In the genomic region with DNA sequence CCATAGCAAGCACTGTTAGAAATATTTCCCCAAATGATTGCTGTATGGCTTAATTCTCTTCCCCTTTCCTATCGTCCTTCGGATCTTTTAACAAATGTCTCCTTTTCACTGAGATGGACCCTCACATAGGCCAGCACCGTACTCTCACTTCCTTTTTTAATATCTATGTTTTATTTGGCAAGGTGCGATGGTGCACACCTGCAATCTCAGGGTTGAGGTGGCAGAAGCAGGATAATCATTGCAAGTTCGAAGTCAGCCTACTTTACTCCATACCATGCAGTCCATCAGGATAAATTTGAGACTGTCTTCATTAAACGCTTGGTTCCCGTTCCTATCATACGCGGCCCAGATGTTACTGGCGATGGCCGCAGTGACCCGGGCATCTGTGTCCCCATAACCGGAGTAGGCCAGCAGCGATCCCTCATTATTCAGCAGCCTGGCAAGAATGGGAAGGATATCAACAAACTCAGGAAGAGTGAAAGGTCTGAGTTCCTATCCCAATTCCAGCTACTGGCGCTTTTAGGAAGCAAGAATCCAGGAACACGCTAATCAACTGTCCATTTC, we compare ENCODE assay signal across 9 mouse cellular contexts. TPM values are rescaled to one million over a fixed set of nuclear protein-coding genes. Genes with fewer than 3 reads are reported as not detected.
DNase-seq lines count a peak whose midpoint lies in the region; ATAC-seq and TF ChIP-seq lines count a peak whose summit lies in the region.
"Had no signal": no experiment of that assay in that cellular context is flagged by ENCODE, and none has a peak within 500 bp of the region (broad histone marks: within the 10 kb centered on the region; RNA-seq: fewer than 3 reads in every experiment).

No protein-coding gene starts in this region.

- intact Hi-C loops in heart, postnatal 36 days (cut with DNase I), result loop anchor here (2.0 to 10.0 kb wide), 3 partner anchors 21 to 1703 kb away; partner anchors contain the start of gene Crtc2

- H3K4me1 ChIP-seq in heart, embryonic 14.5 days (ENCODE audit: control insufficient read depth in 2 of 2, insufficient read depth in 2 of 2, low read length in 2 of 2), result peaks cover 4 to 20% of the 10 kb centered on the region in 2 experiments
- H3K4me1 ChIP-seq in ES-E14 (ENCODE audit: control insufficient read depth in 2 of 2, insufficient read depth in 2 of 2, low read length in 2 of 2, poor library complexity in 1 of 2), result peaks cover 0 to 33% of the 10 kb centered on the region in 2 experiments; a peak in 3 of 4 replicates
- peaks cover 28% of the 10 kb centered on the region for H3K4me1 ChIP-seq in forebrain, embryonic 16.5 days (replicated peaks; ENCODE audit: control insufficient read depth, insufficient read depth, low read length)
- peaks cover 59% of the 10 kb centered on the region for H3K4me1 ChIP-seq in midbrain, embryonic 10.5 days

- H3K4me3 ChIP-seq in heart, embryonic 14.5 days (ENCODE audit: control insufficient read depth in 1 of 2, insufficient read depth in 1 of 2, low read depth in 1 of 2, low read length in 2 of 2), result peak overlapping the region; percentile 95 to 96
- H3K4me3 ChIP-seq in ES-E14 (ENCODE audit: insufficient read depth in 1 of 2, low read depth in 1 of 2, low read length in 2 of 2, poor library complexity in 1 of 2, severe bottlenecking in 1 of 2), result peak overlapping the region; percentile 83 to 93
- H3K4me3 ChIP-seq in forebrain, embryonic 16.5 days (replicated peaks; ENCODE audit: low read length), result peak overlapping the region; percentile 99
- H3K4me3 ChIP-seq in midbrain, embryonic 10.5 days, result peak overlapping the region; percentile 94

- DNase-seq in heart, postnatal 36 days, result no peak
- DNase-seq in ES-E14 (ENCODE audit: low read depth, low spot score), result no peak
- DNase-seq in midbrain, embryonic 10.5 days (ENCODE audit: low spot score), result no peak
- DNase-seq in layer of hippocampus, adult 11-12 months (ENCODE audit: low spot score), result no peak
- DNase-seq in thymus, postnatal 4 days, result no peak
- no peak for DNase-seq in thymus, postnatal 25 days

- H3K27ac ChIP-seq in heart, embryonic 14.5 days (replicated peaks in 1 of 2; ENCODE audit: control insufficient read depth in 1 of 2, insufficient read depth in 1 of 2, low read depth in 2 of 2, low read length in 2 of 2), result peak overlapping the region; percentile 93 to 99
- peak overlapping the region; percentile 16; the same call in 1 of the 2 replicates for H3K27ac ChIP-seq in ES-E14 (ENCODE audit: insufficient read depth, low read depth, low read length, poor library complexity, severe bottlenecking)
- H3K27ac ChIP-seq in forebrain, embryonic 16.5 days (ENCODE audit: low read length), result no peak overlapping the region; the same call in 1 of the 2 replicates
- peak overlapping the region; percentile 99 for H3K27ac ChIP-seq in midbrain, embryonic 10.5 days (replicated peaks)

- ATAC-seq in heart, embryonic 14.5 days (ENCODE audit: insufficient number of reproducible peaks, insufficient read depth, low FRiP score, low read depth), result no peak
- no peak for ATAC-seq in forebrain, embryonic 16.5 days

- no peaks in the 10 kb centered on the region for H3K9me3 ChIP-seq in heart, embryonic 14.5 days (ENCODE audit: control insufficient read depth, low read length)
- no peaks in the 10 kb centered on the region for H3K9me3 ChIP-seq in ES-E14 (ENCODE audit: control insufficient read depth, insufficient read depth, low read depth, low read length)
- H3K9me3 ChIP-seq in forebrain, embryonic 16.5 days (ENCODE audit: control insufficient read depth, low read length), result no peaks in the 10 kb centered on the region
- no peaks in the 10 kb centered on the region for H3K9me3 ChIP-seq in midbrain, embryonic 10.5 days (replicated peaks)

- in situ Hi-C loops in ES-E14 (cut with MboI; ENCODE audit: low sequenced_read_pairs in 2 of 2, unreplicated experiment in 2 of 2), result no loop called here

- 19% methylated on average over 16 of the region's 16 CpGs for WGBS in heart, embryonic 14.5 days
- WGBS in forebrain, embryonic 16.5 days, result 22% methylated on average over 16 of the region's 16 CpGs
- 24% methylated on average over 16 of the region's 16 CpGs for WGBS in midbrain, embryonic 10.5 days

- peaks cover 19% of the 10 kb centered on the region for H3K36me3 ChIP-seq in heart, embryonic 14.5 days (ENCODE audit: control insufficient read depth, insufficient read depth, low read length)
- peaks cover 23% of the 10 kb centered on the region for H3K36me3 ChIP-seq in ES-E14 (ENCODE audit: control insufficient read depth, insufficient read depth, low read length, poor library complexity, severe bottlenecking)
- H3K36me3 ChIP-seq in forebrain, embryonic 16.5 days (ENCODE audit: control insufficient read depth, insufficient read depth), result peaks cover 6% of the 10 kb centered on the region; the same call in 1 of the 2 replicates
- H3K36me3 ChIP-seq in midbrain, embryonic 10.5 days, result peaks cover 21% of the 10 kb centered on the region

- peak overlapping the region; percentile 86 for H3K4me2 ChIP-seq in heart, embryonic 14.5 days (ENCODE audit: low read length)
- H3K4me2 ChIP-seq in forebrain, embryonic 16.5 days (ENCODE audit: low read length), result peak overlapping the region; percentile 65

- H3K9ac ChIP-seq in heart, embryonic 14.5 days (ENCODE audit: low read length), result peak overlapping the region; percentile 84
- H3K9ac ChIP-seq in ES-E14 (ENCODE audit: insufficient read depth, low read depth, low read length, poor library complexity, severe bottlenecking), result peak overlapping the region; percentile 85
- peak overlapping the region; percentile 55 for H3K9ac ChIP-seq in forebrain, embryonic 16.5 days (replicated peaks; ENCODE audit: low read depth, low read length)

- no peaks in the 10 kb centered on the region for H3K27me3 ChIP-seq in heart, embryonic 14.5 days (ENCODE audit: control insufficient read depth, insufficient read depth, low read length)
- no peaks in the 10 kb centered on the region for H3K27me3 ChIP-seq in forebrain, embryonic 16.5 days (replicated peaks; ENCODE audit: control insufficient read depth, insufficient read depth, low read length)
- no peaks in the 10 kb centered on the region for H3K27me3 ChIP-seq in midbrain, embryonic 10.5 days (ENCODE audit: low read depth, poor library complexity, severe bottlenecking)

TF ChIP-seq in ES-E14, 5 proteins besides CTCF, POLR2A, EP300 and RAD21:
- TF ChIP-seq ZC3H11A (IDR thresholded peaks at IDR 0.05; ENCODE audit: borderline replicate concordance, low read depth, low read length) (no peak), ZNF384 (IDR thresholded peaks at IDR 0.05; ENCODE audit: low read depth, low read length) (no peak), HCFC1 (IDR thresholded peaks at IDR 0.05; ENCODE audit: borderline replicate concordance, insufficient read depth, low read length) (no peak), CHD2 (IDR thresholded peaks at IDR 0.05; ENCODE audit: low read depth, low read length) (no peak), MAFK (IDR thresholded peaks at IDR 0.05; ENCODE audit: insufficient read depth, low read depth, low read length) (no peak)

RNA-seq across cellular contexts. Expression of gene Lamtor2, which starts 0.7 kb away (rescaled TPM):
- 75.6 and 87.5 TPM in 2 replicates for polyA plus RNA-seq in heart, embryonic 14.5 days (2014; fragmentation: Nextera tagmentation; extraction: Ambion mirVana)
- total RNA-seq in heart, postnatal 36 days (2021), result 10 to 100 TPM; 94.6 to 99.1 TPM
- 108 and 112 TPM in 2 replicates for total RNA-seq in ES-E14 (2012; rRNA removed)
- polyA plus RNA-seq in forebrain, embryonic 16.5 days (2015; fragmentation: Nextera tagmentation; extraction: Ambion mirVana), result 149 and 193 TPM in 2 replicates
- 175 and 192 TPM in 2 replicates for polyA plus RNA-seq in midbrain, embryonic 10.5 days (2016; fragmentation: Nextera tagmentation; extraction: Ambion mirVana)

RNA-seq across cellular contexts. Expression of gene Ubqln4, which starts 1.4 kb away (rescaled TPM):
- 37.4 and 37.5 TPM in 2 replicates for polyA plus RNA-seq in heart, embryonic 14.5 days (2014; fragmentation: Nextera tagmentation; extraction: Ambion mirVana)
- total RNA-seq in heart, postnatal 36 days (2021), result 10 to 100 TPM; 65.0 to 75.6 TPM
- total RNA-seq in ES-E14 (2012; rRNA removed), result 103 and 135 TPM in 2 replicates
- polyA plus RNA-seq in forebrain, embryonic 16.5 days (2015; fragmentation: Nextera tagmentation; extraction: Ambion mirVana), result 43.5 and 46.0 TPM in 2 replicates
- polyA plus RNA-seq in midbrain, embryonic 10.5 days (2016; fragmentation: Nextera tagmentation; extraction: Ambion mirVana), result 71.1 and 74.1 TPM in 2 replicates

RNA-seq across cellular contexts. Expression of gene Rab25, which starts 4.1 kb away (rescaled TPM):
- 0.30 TPM in 1 of 2 replicates, not detected in the other for polyA plus RNA-seq in heart, embryonic 14.5 days (2014; fragmentation: Nextera tagmentation; extraction: Ambion mirVana)
- not detected for total RNA-seq in heart, postnatal 36 days (2021)
- total RNA-seq in ES-E14 (2012; rRNA removed), result 2.1 and 4.0 TPM in 2 replicates
- not detected in 2 replicates for polyA plus RNA-seq in forebrain, embryonic 16.5 days (2015; fragmentation: Nextera tagmentation; extraction: Ambion mirVana)
- polyA plus RNA-seq in midbrain, embryonic 10.5 days (2016; fragmentation: Nextera tagmentation; extraction: Ambion mirVana), result 0.49 and 0.79 TPM in 2 replicates
- total RNA-seq: hematopoietic stem cell, adult 5-6 weeks had no signal

RNA-seq across cellular contexts. Expression of gene Mex3a, which starts 20.0 kb away (rescaled TPM):
- polyA plus RNA-seq in heart, embryonic 14.5 days (2014; fragmentation: Nextera tagmentation; extraction: Ambion mirVana), result 9.0 and 11.0 TPM in 2 replicates
- total RNA-seq in heart, postnatal 36 days (2021), result under 1 TPM; 0.22 to 0.58 TPM
- 24.9 and 29.8 TPM in 2 replicates for total RNA-seq in ES-E14 (2012; rRNA removed)
- 46.1 and 47.8 TPM in 2 replicates for polyA plus RNA-seq in forebrain, embryonic 16.5 days (2015; fragmentation: Nextera tagmentation; extraction: Ambion mirVana)
- polyA plus RNA-seq in midbrain, embryonic 10.5 days (2016; fragmentation: Nextera tagmentation; extraction: Ambion mirVana), result 27.7 and 33.8 TPM in 2 replicates

RNA-seq across cellular contexts. Expression of gene Ssr2, which starts 23.5 kb away (rescaled TPM):
- 178 and 181 TPM in 2 replicates for polyA plus RNA-seq in heart, embryonic 14.5 days (2014; fragmentation: Nextera tagmentation; extraction: Ambion mirVana)
- total RNA-seq in heart, postnatal 36 days (2021), result 10 to 100 TPM; 70.7 to 73.8 TPM
- 827 and 1,221 TPM in 2 replicates for total RNA-seq in ES-E14 (2012; rRNA removed)
- polyA plus RNA-seq in forebrain, embryonic 16.5 days (2015; fragmentation: Nextera tagmentation; extraction: Ambion mirVana), result 132 and 140 TPM in 2 replicates
- polyA plus RNA-seq in midbrain, embryonic 10.5 days (2016; fragmentation: Nextera tagmentation; extraction: Ambion mirVana), result 201 and 207 TPM in 2 replicates
